Mouse (Mus musculus): ENCODE measurements at regions not wholly inside any gene's neighbourhood (a gene's known extent, or its start where the extent isn't known, plus 50 kb on each side); places are given as distances from the start of the nearest gene placed in this dataset.

GRCm38 (mm10) chr16:87254736-87255135, 99.2 kb upstream of the N6amt1 start:
- H3K9me3 ChIP-seq, result no peaks in the 10 kb centered on the region
- H3K27me3 ChIP-seq (replicated peaks), result no peaks in the 10 kb centered on the region
- H3K9ac ChIP-seq, result no peak overlapping the region
- no peaks in the 10 kb centered on the region for H3K4me1 ChIP-seq
- WGBS, result 92% methylated on average over 1 of the region's 1 CpGs
- no peak for ATAC-seq (replicated peaks)
- no peak overlapping the region for H3K4me3 ChIP-seq
- no peak overlapping the region for H3K4me2 ChIP-seq
- no peaks in the 10 kb centered on the region for H3K36me3 ChIP-seq (replicated peaks)
- no peak overlapping the region for H3K27ac ChIP-seq

GRCm38 (mm10) chr16:87250531-87250930, 103.5 kb upstream of the N6amt1 start:
- H3K27ac ChIP-seq, result no peak overlapping the region
- H3K4me3 ChIP-seq, result no peak overlapping the region
- H3K36me3 ChIP-seq (replicated peaks), result no peaks in the 10 kb centered on the region
- no peaks in the 10 kb centered on the region for H3K27me3 ChIP-seq (replicated peaks)
- no peaks in the 10 kb centered on the region for H3K9me3 ChIP-seq
- no peak overlapping the region for H3K4me2 ChIP-seq
- WGBS, result 81% methylated on average over 10 of the region's 10 CpGs
- H3K4me1 ChIP-seq, result no peaks in the 10 kb centered on the region
- no peak overlapping the region for H3K9ac ChIP-seq
- ATAC-seq (replicated peaks), result no peak

DNA sequence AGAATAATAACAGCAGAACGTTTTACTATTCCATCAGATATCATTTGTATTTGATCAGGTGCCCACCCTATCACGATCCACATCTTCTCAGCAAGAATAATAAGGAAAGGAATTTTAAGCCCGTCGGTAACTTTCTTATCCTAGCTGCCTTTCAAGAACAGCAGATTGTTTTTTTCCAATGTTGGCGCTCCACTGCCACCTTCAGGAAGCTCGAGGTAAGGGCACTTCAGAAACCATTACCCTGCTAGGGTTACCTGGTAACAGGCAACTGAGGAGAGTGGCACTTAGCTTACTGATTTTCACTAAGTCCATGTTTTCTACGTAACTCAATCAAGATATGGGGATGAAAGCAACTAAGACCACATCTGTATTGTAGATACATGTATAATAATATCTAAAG, 104.1 kb upstream of the N6amt1 start:
- H3K4me3 ChIP-seq, result no peak overlapping the region
- H3K4me1 ChIP-seq, result no peaks in the 10 kb centered on the region
- no peak overlapping the region for H3K4me2 ChIP-seq
- H3K27me3 ChIP-seq (replicated peaks), result no peaks in the 10 kb centered on the region
- no peak overlapping the region for H3K27ac ChIP-seq
- no peak overlapping the region for H3K9ac ChIP-seq
- ATAC-seq (replicated peaks), result no peak
- H3K36me3 ChIP-seq (replicated peaks), result no peaks in the 10 kb centered on the region
- 23% methylated on average over 7 of the region's 7 CpGs for WGBS
- H3K9me3 ChIP-seq, result no peaks in the 10 kb centered on the region

DNA sequence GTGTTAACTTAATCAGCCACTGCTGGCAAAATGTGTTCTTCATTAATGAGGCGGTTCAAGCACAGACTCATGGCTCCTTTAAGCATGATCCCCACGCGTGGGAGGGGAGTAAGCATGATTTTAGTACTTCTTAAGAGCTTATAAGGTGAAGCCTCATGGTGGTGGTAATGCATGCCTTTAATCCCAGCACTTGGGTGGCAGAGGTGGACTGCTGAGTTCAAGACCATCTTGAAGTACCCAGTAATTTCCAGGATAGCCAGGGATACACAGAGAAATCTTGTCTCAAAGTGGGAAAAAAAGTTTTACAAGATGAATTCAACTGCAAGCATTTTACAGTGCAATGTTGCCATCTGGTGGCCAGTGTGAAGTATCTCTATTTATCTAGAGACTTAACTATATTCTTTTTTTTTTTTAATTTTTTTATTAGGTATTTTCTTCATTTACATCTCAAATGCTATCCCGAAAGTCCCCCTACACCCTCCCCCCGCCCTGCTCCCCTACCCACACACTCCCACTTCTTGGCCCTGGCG, 105.4 kb upstream of the N6amt1 start:
- H3K4me2 ChIP-seq, result no peak overlapping the region
- no peaks in the 10 kb centered on the region for H3K27me3 ChIP-seq (replicated peaks)
- WGBS, result 45% methylated on average over 6 of the region's 6 CpGs
- no peak overlapping the region for H3K9ac ChIP-seq
- H3K27ac ChIP-seq, result no peak overlapping the region
- no peaks in the 10 kb centered on the region for H3K36me3 ChIP-seq (replicated peaks)
- no peaks in the 10 kb centered on the region for H3K4me1 ChIP-seq
- 0 out of 2 replicates have a peak, but pooled peaks have one; percentile 12 for ATAC-seq (replicated peaks)
- no peaks in the 10 kb centered on the region for H3K9me3 ChIP-seq
- no peak overlapping the region for H3K4me3 ChIP-seq

GRCm38 (mm10) chr16:87245933-87246791, 107.8 kb upstream of the N6amt1 start:
- Histone ChIP-seq H3K4me3 (no peak overlapping the region), H3K4me2 (peak overlapping the region; percentile 32; the same call in 1 of the 2 replicates), H3K9ac (no peak overlapping the region), H3K36me3 (replicated peaks) (no peaks in the 10 kb centered on the region), H3K4me1 (no peaks in the 10 kb centered on the region), H3K27ac (no peak overlapping the region), H3K27me3 (replicated peaks) (no peaks in the 10 kb centered on the region), H3K9me3 (no peaks in the 10 kb centered on the region)
- WGBS, result 65% methylated on average over 26 of the region's 26 CpGs
- peak; percentile 71; the same call in 1 of the 2 replicates for ATAC-seq (replicated peaks)

DNA sequence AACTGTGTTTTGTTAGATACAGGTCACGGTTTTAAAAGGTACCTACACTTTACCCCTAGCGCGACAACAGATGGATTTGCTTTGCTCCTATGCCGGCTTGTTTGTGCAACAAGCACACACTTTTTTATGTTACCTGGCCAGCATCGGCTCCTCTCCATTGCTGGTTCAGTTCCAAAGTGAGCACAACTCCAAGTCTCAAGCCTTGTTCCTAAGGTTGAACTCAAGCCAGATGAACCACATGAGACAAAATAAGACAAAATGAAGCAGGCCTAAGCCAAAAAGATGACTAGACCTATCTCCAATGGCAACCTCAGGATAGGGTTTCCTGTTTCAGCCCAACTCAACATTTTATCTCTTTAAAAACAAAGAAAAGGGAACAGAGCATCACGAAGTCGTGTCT, 108.5 kb upstream of the N6amt1 start:
- no peaks in the 10 kb centered on the region for H3K36me3 ChIP-seq (replicated peaks)
- H3K4me2 ChIP-seq, result no peak overlapping the region
- no peak overlapping the region for H3K4me3 ChIP-seq
- no peaks in the 10 kb centered on the region for H3K9me3 ChIP-seq
- no peaks in the 10 kb centered on the region for H3K27me3 ChIP-seq (replicated peaks)
- no peak overlapping the region for H3K9ac ChIP-seq
- no peak for ATAC-seq (replicated peaks)
- H3K4me1 ChIP-seq, result no peaks in the 10 kb centered on the region
- 92% methylated on average over 7 of the region's 7 CpGs for WGBS
- no peak overlapping the region for H3K27ac ChIP-seq

DNA sequence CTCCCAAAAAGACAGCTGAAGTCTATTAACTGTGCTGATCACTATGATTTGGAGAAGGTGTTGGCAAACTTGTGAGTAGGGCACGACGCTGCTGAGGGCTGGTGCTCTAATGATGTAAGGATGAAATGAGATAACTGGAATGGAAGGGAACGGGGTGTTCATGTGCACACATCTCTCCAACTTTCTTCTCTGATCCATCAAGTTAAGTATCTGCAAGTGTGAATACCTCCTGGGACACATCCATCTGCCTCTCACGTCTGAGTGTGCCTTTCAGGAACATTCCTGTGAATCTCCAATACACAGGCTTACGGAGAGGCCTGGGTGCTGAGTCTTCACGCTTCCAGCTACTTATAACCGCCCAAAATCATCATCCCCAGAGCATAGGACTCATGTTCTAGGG, 112.0 kb upstream of the N6amt1 start:
- 93% methylated on average over 7 of the region's 7 CpGs for WGBS
- no peaks in the 10 kb centered on the region for H3K4me1 ChIP-seq
- no peak overlapping the region for H3K27ac ChIP-seq
- H3K9ac ChIP-seq, result no peak overlapping the region
- H3K27me3 ChIP-seq (replicated peaks), result no peaks in the 10 kb centered on the region
- ATAC-seq (replicated peaks), result no peak
- H3K9me3 ChIP-seq, result no peaks in the 10 kb centered on the region
- no peak overlapping the region for H3K4me3 ChIP-seq
- H3K4me2 ChIP-seq, result no peak overlapping the region
- H3K36me3 ChIP-seq (replicated peaks), result no peaks in the 10 kb centered on the region

GRCm38 (mm10) chr16:87239105-87239504, 114.9 kb upstream of the N6amt1 start:
- no peak for ATAC-seq (replicated peaks)
- Histone ChIP-seq H3K4me3 (no peak overlapping the region), H3K36me3 (replicated peaks) (no peaks in the 10 kb centered on the region), H3K4me1 (no peaks in the 10 kb centered on the region), H3K9me3 (no peaks in the 10 kb centered on the region), H3K27me3 (replicated peaks) (no peaks in the 10 kb centered on the region), H3K27ac (no peak overlapping the region), H3K9ac (no peak overlapping the region), H3K4me2 (no peak overlapping the region)
- WGBS, result 89% methylated on average over 7 of the region's 7 CpGs

DNA sequence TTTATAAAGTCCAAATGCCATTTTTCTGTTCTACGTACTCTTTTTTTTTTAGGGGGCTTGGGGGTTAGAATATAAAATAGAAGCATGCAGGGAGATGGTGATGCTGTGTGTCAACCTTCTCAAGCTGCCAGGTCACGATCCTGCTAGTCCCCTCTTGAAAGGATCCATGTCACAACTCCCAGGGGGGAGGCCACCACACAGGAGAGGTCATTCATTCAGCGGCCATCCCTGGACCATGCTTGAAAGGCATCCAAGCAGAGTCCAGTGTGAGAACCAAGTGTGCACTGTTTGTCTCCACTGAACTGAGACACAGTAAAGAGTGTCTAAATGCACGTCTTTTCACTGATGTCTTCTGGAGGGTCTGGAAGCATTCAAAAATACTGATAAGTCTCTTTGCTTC, 119.8 kb upstream of the N6amt1 start:
- Histone ChIP-seq H3K4me3 (no peak overlapping the region), H3K27me3 (replicated peaks) (no peaks in the 10 kb centered on the region), H3K36me3 (replicated peaks) (no peaks in the 10 kb centered on the region), H3K4me2 (no peak overlapping the region), H3K4me1 (no peaks in the 10 kb centered on the region), H3K9me3 (no peaks in the 10 kb centered on the region), H3K9ac (no peak overlapping the region), H3K27ac (no peak overlapping the region)
- ATAC-seq (replicated peaks), result 0 out of 2 replicates have a peak, but pooled peaks have one; percentile 42
- WGBS, result 40% methylated on average over 4 of the region's 4 CpGs

GRCm38 (mm10) chr16:87225595-87225994, 128.4 kb upstream of the N6amt1 start:
- no peaks in the 10 kb centered on the region for H3K27me3 ChIP-seq (replicated peaks)
- H3K4me1 ChIP-seq, result no peaks in the 10 kb centered on the region
- H3K9me3 ChIP-seq, result no peaks in the 10 kb centered on the region
- no peak for ATAC-seq (replicated peaks)
- H3K9ac ChIP-seq, result no peak overlapping the region
- no peak overlapping the region for H3K27ac ChIP-seq
- H3K4me2 ChIP-seq, result no peak overlapping the region
- no peaks in the 10 kb centered on the region for H3K36me3 ChIP-seq (replicated peaks)
- no peak overlapping the region for H3K4me3 ChIP-seq
- 95% methylated on average over 10 of the region's 10 CpGs for WGBS

DNA sequence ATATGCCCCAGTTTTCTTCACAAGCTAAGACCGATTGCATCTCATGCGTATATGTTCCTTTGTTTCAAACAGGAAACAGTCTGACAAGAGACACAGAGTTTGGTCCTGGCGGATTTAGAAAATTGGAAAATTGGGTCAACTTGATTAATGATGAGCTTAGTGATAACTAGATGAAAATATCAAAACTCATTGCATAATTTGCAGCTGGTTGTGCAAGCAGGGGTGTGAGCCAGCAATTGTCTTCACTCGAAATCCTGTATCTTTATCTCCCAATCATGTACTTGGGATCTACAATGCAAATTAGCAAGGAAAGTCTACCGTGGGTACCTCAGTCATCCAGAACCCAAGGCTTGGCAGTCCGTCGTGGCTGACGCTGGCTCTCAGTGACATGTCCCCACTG, 128.9 kb upstream of the N6amt1 start:
- 83% methylated on average over 8 of the region's 8 CpGs for WGBS
- no peaks in the 10 kb centered on the region for H3K4me1 ChIP-seq
- no peaks in the 10 kb centered on the region for H3K27me3 ChIP-seq (replicated peaks)
- no peak overlapping the region for H3K27ac ChIP-seq
- no peak overlapping the region for H3K4me3 ChIP-seq
- no peak overlapping the region for H3K4me2 ChIP-seq
- no peak overlapping the region for H3K9ac ChIP-seq
- H3K36me3 ChIP-seq (replicated peaks), result no peaks in the 10 kb centered on the region
- ATAC-seq (replicated peaks), result no peak
- no peaks in the 10 kb centered on the region for H3K9me3 ChIP-seq

- Histone ChIP-seq H3K27ac (no peak overlapping the region), H3K4me2 (no peak overlapping the region), H3K9ac (no peak overlapping the region), H3K9me3 (no peaks in the 10 kb centered on the region), H3K36me3 (replicated peaks) (no peaks in the 10 kb centered on the region), H3K27me3 (replicated peaks) (no peaks in the 10 kb centered on the region), H3K4me1 (no peaks in the 10 kb centered on the region), H3K4me3 (no peak overlapping the region)
- no peak for ATAC-seq (replicated peaks)
- 91% methylated on average over 7 of the region's 7 CpGs for WGBS
These were observed 130.0 kb upstream of the N6amt1 start for GRCm38 (mm10) chr16:87224024-87224423.

DNA sequence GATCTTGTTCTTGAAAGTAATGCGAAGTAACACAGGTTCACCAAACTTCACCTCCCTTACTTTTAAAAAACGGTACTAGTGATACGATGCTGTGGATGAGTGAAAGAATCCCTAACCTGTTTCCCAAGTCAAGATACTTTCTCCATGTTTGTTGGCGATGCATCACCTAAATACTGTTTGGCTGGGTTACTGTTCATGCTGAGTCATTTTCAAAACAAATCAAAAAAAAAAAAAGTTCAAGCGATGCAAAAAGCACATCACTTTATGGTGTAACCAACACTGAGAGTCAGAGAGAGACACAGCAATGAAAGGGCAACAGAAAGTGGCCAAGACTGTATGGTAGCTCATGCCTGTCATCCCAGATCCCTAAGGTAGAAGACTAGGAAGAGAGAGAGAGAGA, 133.4 kb upstream of the N6amt1 start:
- no peaks in the 10 kb centered on the region for H3K9me3 ChIP-seq
- H3K27me3 ChIP-seq (replicated peaks), result no peaks in the 10 kb centered on the region
- no peaks in the 10 kb centered on the region for H3K36me3 ChIP-seq (replicated peaks)
- no peak for ATAC-seq (replicated peaks)
- no peaks in the 10 kb centered on the region for H3K4me1 ChIP-seq
- no peak overlapping the region for H3K27ac ChIP-seq
- WGBS, result 87% methylated on average over 5 of the region's 5 CpGs
- H3K9ac ChIP-seq, result no peak overlapping the region
- no peak overlapping the region for H3K4me3 ChIP-seq
- H3K4me2 ChIP-seq, result no peak overlapping the region

All from midbrain, embryonic 15.5 days (tissue).